ENCODE assay signal across 16 mouse cellular contexts in genomic region chr13:45684891-45685311, GRCm38 (mm10).
DNase-seq lines count a peak whose midpoint lies in the region; ATAC-seq lines count a peak whose summit lies in the region.
"Had no signal": no experiment of that assay in that cellular context is flagged by ENCODE, and none has a peak within 500 bp of the region (broad histone marks: within the 10 kb centered on the region; RNA-seq: fewer than 3 reads in every experiment).

No protein-coding gene starts in this region.

- peaks cover 46% of the 10 kb centered on the region for H3K4me1 ChIP-seq in heart, embryonic 13.5 days
- H3K4me1 ChIP-seq in lung, embryonic 15.5 days, result peaks cover 27% of the 10 kb centered on the region
- H3K4me1 ChIP-seq: forebrain, embryonic 12.5 days; limb, embryonic 10.5 days; liver, embryonic 13.5 days had no signal

- no peak for DNase-seq in heart, postnatal 36 days
- DNase-seq in lung, postnatal 10 days, result no peak
- peak; percentile 61 for DNase-seq in adipocyte (ENCODE audit: low spot score)
- no peak for DNase-seq in gastrocnemius, adult 8-10 months (ENCODE audit: low spot score in 2 of 2)
- DNase-seq in thymus, postnatal 14 days, result no peak
- DNase-seq: cerebellum, adult 2 months; kidney, adult 11 months; liver, embryonic 13.5 days; midbrain, embryonic 14.5 days; thymus, postnatal 4 days had no signal

- intact Hi-C loops in heart, postnatal 36 days (cut with DNase I), result loop anchor here (5.0 kb wide), 2 partner anchors 282 to 477 kb away; partner anchors contain the start of gene Atxn1

- peak overlapping the region; percentile 54; the same call in 1 of the 2 replicates for H3K9ac ChIP-seq in heart, embryonic 13.5 days
- no peak overlapping the region for H3K9ac ChIP-seq in lung, embryonic 15.5 days
- H3K9ac ChIP-seq: forebrain, embryonic 12.5 days; hindbrain, embryonic 15.5 days; liver, embryonic 13.5 days had no signal

- peak overlapping the region; percentile 80 for H3K27ac ChIP-seq in heart, embryonic 13.5 days (replicated peaks)
- H3K27ac ChIP-seq in lung, embryonic 15.5 days, result peak overlapping the region; percentile 54
- H3K27ac ChIP-seq: forebrain, embryonic 12.5 days; hindbrain, embryonic 15.5 days; limb, embryonic 10.5 days; liver, embryonic 13.5 days had no signal

- 38% methylated on average over 4 of the region's 4 CpGs for WGBS in heart, embryonic 13.5 days
- WGBS in lung, embryonic 15.5 days, result 38% methylated on average over 4 of the region's 4 CpGs

- H3K4me3 ChIP-seq in heart, embryonic 13.5 days, result no peak overlapping the region
- no peak overlapping the region for H3K4me3 ChIP-seq in lung, embryonic 15.5 days
- H3K4me3 ChIP-seq: forebrain, embryonic 12.5 days; hindbrain, embryonic 15.5 days; limb, embryonic 10.5 days; liver, embryonic 13.5 days had no signal

- ATAC-seq in heart, embryonic 13.5 days (ENCODE audit: extremely low read depth, insufficient number of reproducible peaks, low FRiP score, low TSS enrichment), result no peak
- no peak for ATAC-seq in lung, embryonic 15.5 days (ENCODE audit: borderline replicate concordance, extremely low read depth, low FRiP score, low TSS enrichment)
- ATAC-seq: CD4-positive, CD25-positive, alpha-beta regulatory T cell, adult 4 months had no signal

- H3K9me3 ChIP-seq in heart, embryonic 13.5 days, result no peaks in the 10 kb centered on the region
- H3K9me3 ChIP-seq in lung, embryonic 15.5 days, result no peaks in the 10 kb centered on the region
- H3K9me3 ChIP-seq: forebrain, embryonic 12.5 days; hindbrain, embryonic 15.5 days; limb, embryonic 10.5 days; liver, embryonic 13.5 days had no signal

- H3K27me3 ChIP-seq in heart, embryonic 13.5 days (replicated peaks), result no peaks in the 10 kb centered on the region
- no peaks in the 10 kb centered on the region for H3K27me3 ChIP-seq in lung, embryonic 15.5 days
- H3K27me3 ChIP-seq: forebrain, embryonic 12.5 days; hindbrain, embryonic 15.5 days; liver, embryonic 13.5 days had no signal

- no peak overlapping the region for H3K4me2 ChIP-seq in heart, embryonic 13.5 days
- no peak overlapping the region for H3K4me2 ChIP-seq in lung, embryonic 15.5 days
- H3K4me2 ChIP-seq: forebrain, embryonic 12.5 days; hindbrain, embryonic 15.5 days; liver, embryonic 13.5 days had no signal

- H3K36me3 ChIP-seq in heart, embryonic 13.5 days, result no peaks in the 10 kb centered on the region
- H3K36me3 ChIP-seq in lung, embryonic 15.5 days, result no peaks in the 10 kb centered on the region
- H3K36me3 ChIP-seq: forebrain, embryonic 12.5 days; hindbrain, embryonic 15.5 days; limb, embryonic 10.5 days; liver, embryonic 13.5 days had no signal
